Mouse (Mus musculus) stomach, embryonic 14.5 days (tissue): ENCODE results near the gene Slc25a38. TPM values are rescaled to one million over a fixed set of nuclear protein-coding genes. Genes with fewer than 3 reads are reported as not detected.

Source experiments
- ATAC-seq: fragments of 200-750 bp; cut with Nextera tagmentation; 2 replicates; pipeline ENCODE4 v1.8.0; 2017; ENCODE audit warnings: low read depth, moderate TSS enrichment; ENCODE audit not compliant: insufficient number of reproducible peaks, insufficient read depth, low FRiP score
- H3K27ac ChIP-seq: fragments of 300-500 bp; sonication (generic); 2 replicates; pipeline ENCODE4 v1.5.1; 2014; ENCODE audit warnings: mild to moderate bottlenecking, low read length, moderate library complexity, mixed read lengths
- H3K27me3 ChIP-seq: fragments of 300-500 bp; sonication (generic); 2 replicates; pipeline ENCODE4 v1.6.1; 2014; ENCODE audit warnings: low read length, control low read depth, mixed read lengths; ENCODE audit not compliant: control insufficient read depth, insufficient read depth
- H3K36me3 ChIP-seq: fragments of 300-500 bp; sonication (generic); 2 replicates; pipeline ENCODE4 v1.6.1; 2014; ENCODE audit warnings: mild to moderate bottlenecking, control low read depth, low read length, moderate library complexity, mixed read lengths; ENCODE audit not compliant: control insufficient read depth, insufficient read depth
- H3K4me1 ChIP-seq: fragments of 300-500 bp; sonication (generic); 2 replicates; pipeline ENCODE4 v1.6.1; 2014; ENCODE audit warnings: low read length, control low read depth, mixed read lengths; ENCODE audit not compliant: control insufficient read depth, insufficient read depth
- H3K4me2 ChIP-seq: fragments of 300-500 bp; sonication (generic); replicated peaks from 2 replicates; pipeline ENCODE4 v1.6.1; 2014; ENCODE audit warnings: low read depth, low read length, control low read depth
- H3K4me3 ChIP-seq: fragments of 300-500 bp; sonication (generic); 2 replicates; pipeline ENCODE4 v1.5.1; 2014; ENCODE audit warnings: low read depth, low read length, control low read depth
- H3K9ac ChIP-seq: fragments of 300-500 bp; sonication (generic); replicated peaks from 2 replicates; pipeline ENCODE4 v1.6.1; 2014; ENCODE audit warnings: low read depth, mild to moderate bottlenecking, control low read depth, low read length, moderate library complexity, mixed read lengths
- H3K9me3 ChIP-seq: fragments of 300-500 bp; sonication (generic); 2 replicates; pipeline ENCODE4 v1.6.1; 2016; ENCODE audit warnings: low read depth, low read length, control low read depth; ENCODE audit not compliant: control insufficient read depth
- WGBS: fragments of 180-500 bp; shearing (Covaris S2); extraction: QIAGEN DNeasy Blood & Tissue Kit; methylation state at CpG from one replicate; pipeline ENCODE4 v1.1.7; 2014; 5-methylcytosine and 5-hydroxymethylcytosine counted together
- polyA plus RNA-seq: library from polyadenylated mRNA; unstranded; fragments of >200 nt; fragmentation: Nextera tagmentation; extraction: Ambion mirVana; gene quantifications from 2 replicates; pipeline ENCODE4 v1.2.1, GENCODE M21; 2014

Gene Slc25a38
- polyA plus RNA-seq, 1 experiment from 2014 or later = 25.9 TPM

DNA sequence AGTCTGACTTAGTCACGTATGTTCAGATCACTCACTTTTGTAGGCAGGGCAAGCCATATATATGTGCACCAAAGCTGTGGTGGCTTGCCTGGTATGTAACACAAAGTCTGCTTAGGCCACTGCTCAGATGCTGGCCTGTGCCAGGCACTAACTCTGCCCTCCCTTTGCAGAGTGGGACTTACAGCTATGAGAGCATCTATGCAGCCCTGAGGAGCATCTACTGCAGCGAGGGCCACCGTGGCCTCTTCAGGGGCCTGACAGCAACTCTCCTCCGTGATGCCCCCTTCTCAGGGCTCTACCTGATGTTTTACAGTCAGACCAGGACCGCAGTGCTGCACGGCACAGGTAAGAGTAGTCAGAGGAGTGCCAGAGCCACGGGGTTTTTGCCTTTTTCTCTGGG is 10.3 kb downstream of the Slc25a38 start:
- no peak overlapping the region for H3K9ac ChIP-seq
- H3K4me3 ChIP-seq = no peak overlapping the region
- H3K4me2 ChIP-seq = no peak overlapping the region
- no peak for ATAC-seq
- 0 out of 2 replicates have a peak, but pooled peaks cover 2% of the 10 kb centered on the region for H3K4me1 ChIP-seq
- WGBS = 94% methylated on average over 7 of the region's 7 CpGs
- H3K9me3 ChIP-seq = no peaks in the 10 kb centered on the region
- no peak overlapping the region for H3K27ac ChIP-seq
- peaks cover 39% of the 10 kb centered on the region for H3K36me3 ChIP-seq
- H3K27me3 ChIP-seq = no peaks in the 10 kb centered on the region

DNA sequence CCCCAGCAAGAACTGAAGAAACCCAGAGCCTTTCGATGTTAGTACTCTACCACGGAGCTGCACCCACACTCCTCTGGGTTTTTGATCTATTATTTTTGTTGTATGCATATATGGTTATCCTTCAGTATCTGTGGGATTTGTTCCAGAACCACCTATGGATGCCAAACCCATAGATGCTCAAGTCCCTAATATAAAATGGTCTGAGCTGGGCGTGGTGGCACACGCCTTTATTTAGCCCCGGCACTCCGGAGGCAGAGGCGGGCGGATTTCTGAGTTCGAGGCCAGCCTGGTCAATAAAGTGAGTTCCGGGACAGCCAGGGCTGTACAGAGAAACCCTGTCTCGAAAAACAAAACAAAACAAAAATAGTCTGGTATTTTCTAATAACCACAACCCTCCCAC is 16.7 kb downstream of the Slc25a38 start:
- 56% methylated on average over 11 of the region's 11 CpGs for WGBS
- peaks cover 50% of the 10 kb centered on the region for H3K36me3 ChIP-seq
- ATAC-seq = peak; percentile 4; the same call in 1 of the 2 replicates

DNA sequence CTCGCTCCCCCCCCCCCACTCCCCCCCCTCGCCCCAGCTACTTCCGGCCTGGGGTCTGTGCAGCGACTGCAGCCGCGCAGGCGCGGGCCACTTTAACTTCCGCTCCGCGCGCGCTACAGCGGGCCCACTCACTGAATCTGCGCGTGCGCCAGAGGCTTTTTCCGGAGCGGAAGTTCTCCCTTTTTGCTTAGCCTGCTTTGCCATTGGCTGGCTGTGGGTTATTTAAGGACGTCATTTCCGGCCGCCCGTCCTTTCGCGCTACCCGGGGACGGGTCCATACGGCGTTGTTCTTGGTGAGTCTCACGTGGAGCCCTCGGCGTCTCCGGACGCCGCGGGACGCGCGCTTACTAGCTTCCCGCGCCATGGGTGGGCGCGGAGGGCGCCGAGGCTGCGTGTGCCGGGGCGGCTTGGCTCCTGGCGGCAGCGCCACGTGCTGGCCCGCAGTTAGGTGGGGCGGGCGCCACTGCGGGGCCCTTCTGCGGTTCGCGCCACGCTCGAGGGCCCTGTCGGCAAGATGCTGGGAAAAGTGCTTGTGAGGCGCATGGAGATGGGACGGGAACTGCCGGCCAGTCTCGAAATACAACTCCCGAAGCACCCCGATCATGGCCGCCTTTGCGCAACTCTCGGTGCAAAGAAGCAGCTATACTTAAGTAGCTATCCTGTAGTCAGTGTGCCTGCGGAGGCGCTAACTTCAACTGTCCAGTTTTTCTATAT is 17.5 kb downstream of the Slc25a38 start, which contains the start of gene Rpsa:
Rpsa (plus strand) TSS at position 152 of the 714 bp plus-strand sequence.
- under 1% methylated on average over 69 of the region's 72 CpGs for WGBS

More for the DNA sequence above, 16.7 kb downstream of the Slc25a38 start:
- peak overlapping the region; percentile 34 for H3K4me3 ChIP-seq
- H3K4me2 ChIP-seq = peak overlapping the region; percentile 45
- H3K4me1 ChIP-seq = peaks cover 11% of the 10 kb centered on the region
- peak overlapping the region; percentile 89 for H3K27ac ChIP-seq
- no peaks in the 10 kb centered on the region for H3K9me3 ChIP-seq
- peak overlapping the region; percentile 45 for H3K9ac ChIP-seq
- no peaks in the 10 kb centered on the region for H3K27me3 ChIP-seq

DNA sequence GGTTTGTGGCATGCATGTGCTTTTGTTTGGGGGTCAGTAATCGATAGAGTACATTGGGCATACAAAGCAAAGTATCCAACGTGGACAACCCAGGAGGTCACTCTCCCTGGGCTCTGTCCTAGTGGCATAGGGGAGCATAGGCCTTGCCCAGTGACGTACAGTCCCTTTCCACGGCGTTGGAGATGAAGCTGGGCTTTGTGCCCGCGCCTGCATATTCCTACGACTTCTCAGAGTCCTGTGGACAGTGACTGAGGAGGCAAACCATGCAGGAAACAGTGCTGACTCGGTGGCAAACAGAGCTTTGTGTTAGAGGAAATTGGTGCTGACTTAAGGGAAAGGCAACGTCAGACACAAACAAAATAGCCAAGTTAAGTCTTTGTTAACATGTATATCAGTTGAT is 19.1 kb downstream of the Slc25a38 start:
- H3K4me3 ChIP-seq = peak overlapping the region; percentile 100
- peaks cover 11% of the 10 kb centered on the region for H3K4me1 ChIP-seq
- H3K9ac ChIP-seq = peak overlapping the region; percentile 100
- 0 out of 2 replicates have a peak overlapping the region, but pooled peaks have one; percentile 94 for H3K27ac ChIP-seq
- H3K4me2 ChIP-seq = peak overlapping the region; percentile 83
- no peaks in the 10 kb centered on the region for H3K9me3 ChIP-seq
- peaks cover 42% of the 10 kb centered on the region for H3K36me3 ChIP-seq
- WGBS = 66% methylated on average over 10 of the region's 10 CpGs
- no peaks in the 10 kb centered on the region for H3K27me3 ChIP-seq
- ATAC-seq = no peak

More for the DNA sequence above, 17.5 kb downstream of the Slc25a38 start, which contains the start of gene Rpsa:
- Histone ChIP-seq H3K4me1 (peaks cover 11% of the 10 kb centered on the region), H3K9me3 (no peaks in the 10 kb centered on the region), H3K27ac (peak within 1 kb of the TSS; percentile 94), H3K9ac (peak within 1 kb of the TSS; percentile 100), H3K27me3 (no peaks in the 10 kb centered on the region), H3K4me2 (peak within 1 kb of the TSS; percentile 83), H3K36me3 (peaks cover 54% of the 10 kb centered on the region), H3K4me3 (peak within 1 kb of the TSS; percentile 100)
- ATAC-seq = peak; percentile 97

DNA sequence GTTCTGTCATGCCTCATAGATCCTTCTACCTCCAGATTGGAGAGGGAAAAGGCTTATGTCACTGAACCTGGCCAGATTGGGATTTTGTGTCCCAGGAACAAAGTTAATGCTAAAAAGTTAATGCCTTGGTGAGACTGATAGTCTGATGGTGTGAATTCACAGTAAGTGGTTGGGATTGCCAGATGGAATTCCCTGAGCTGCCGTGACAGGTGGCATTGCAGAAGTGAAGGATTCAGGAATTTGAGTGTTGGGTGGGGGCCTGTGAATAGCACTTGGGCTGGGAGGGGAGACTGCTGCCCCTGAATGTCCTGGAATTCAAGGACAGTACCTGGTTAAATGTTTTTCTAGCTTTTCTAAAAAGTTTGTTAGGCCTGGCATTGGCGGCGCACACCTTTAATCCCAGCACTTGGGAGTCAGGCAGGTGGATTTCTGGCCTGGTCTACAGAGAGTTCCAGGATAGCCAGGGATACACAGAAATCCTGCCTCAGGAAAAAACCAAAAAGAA is 21.7 kb downstream of the Slc25a38 start:
- Histone ChIP-seq H3K4me1 (peaks cover 11% of the 10 kb centered on the region), H3K9ac (no peak overlapping the region), H3K4me3 (no peak overlapping the region), H3K4me2 (no peak overlapping the region), H3K9me3 (no peaks in the 10 kb centered on the region), H3K27ac (no peak overlapping the region), H3K27me3 (no peaks in the 10 kb centered on the region), H3K36me3 (peaks cover 41% of the 10 kb centered on the region)
- WGBS = 86% methylated on average over 3 of the region's 3 CpGs
- ATAC-seq = no peak

DNA sequence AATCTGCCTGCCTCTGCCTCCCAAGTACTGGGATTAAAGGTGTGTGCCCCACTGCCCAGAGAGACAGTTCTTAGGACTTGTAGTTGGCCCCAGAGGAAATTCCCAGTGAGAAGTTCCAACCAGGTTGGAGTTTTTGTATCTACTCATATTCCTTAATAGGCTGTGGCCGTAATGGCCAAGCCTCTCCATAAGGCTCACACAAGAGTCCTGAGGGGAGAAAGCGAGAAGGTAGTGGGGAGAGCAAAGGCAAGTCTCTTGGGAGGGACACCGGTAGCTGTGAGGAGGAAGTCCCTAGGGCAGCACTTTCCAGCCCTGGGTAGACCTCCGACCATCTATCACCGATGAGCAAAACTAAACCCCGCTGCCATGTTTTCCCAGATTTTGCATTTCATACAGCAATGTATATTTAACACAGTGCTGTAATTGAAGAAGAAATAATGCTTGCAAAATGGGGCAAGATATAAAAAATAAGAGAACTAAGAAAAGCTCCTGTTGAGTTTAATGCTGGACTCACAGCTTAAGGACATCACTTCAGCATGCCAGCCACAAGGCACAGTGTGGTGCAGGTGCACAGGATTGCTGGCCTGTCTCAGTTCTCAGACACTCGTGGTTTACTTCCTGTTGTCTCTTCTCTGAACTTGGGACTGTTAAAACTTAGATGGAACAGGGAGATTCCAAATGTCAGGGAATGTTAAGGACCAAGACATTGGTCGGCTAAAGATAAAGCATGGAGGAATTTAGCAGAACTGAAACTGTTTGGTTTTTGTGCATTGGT is 23.0 kb downstream of the Slc25a38 start:
- no peaks in the 10 kb centered on the region for H3K27me3 ChIP-seq
- H3K4me3 ChIP-seq = no peak overlapping the region
- no peak overlapping the region for H3K9ac ChIP-seq
- no peak for ATAC-seq
- H3K36me3 ChIP-seq = peaks cover 41% of the 10 kb centered on the region
- no peak overlapping the region for H3K4me2 ChIP-seq
- no peaks in the 10 kb centered on the region for H3K9me3 ChIP-seq
- 41% methylated on average over 8 of the region's 8 CpGs for WGBS
- peaks cover 11% of the 10 kb centered on the region for H3K4me1 ChIP-seq
- H3K27ac ChIP-seq = no peak overlapping the region; the same call in 1 of the 2 replicates

DNA sequence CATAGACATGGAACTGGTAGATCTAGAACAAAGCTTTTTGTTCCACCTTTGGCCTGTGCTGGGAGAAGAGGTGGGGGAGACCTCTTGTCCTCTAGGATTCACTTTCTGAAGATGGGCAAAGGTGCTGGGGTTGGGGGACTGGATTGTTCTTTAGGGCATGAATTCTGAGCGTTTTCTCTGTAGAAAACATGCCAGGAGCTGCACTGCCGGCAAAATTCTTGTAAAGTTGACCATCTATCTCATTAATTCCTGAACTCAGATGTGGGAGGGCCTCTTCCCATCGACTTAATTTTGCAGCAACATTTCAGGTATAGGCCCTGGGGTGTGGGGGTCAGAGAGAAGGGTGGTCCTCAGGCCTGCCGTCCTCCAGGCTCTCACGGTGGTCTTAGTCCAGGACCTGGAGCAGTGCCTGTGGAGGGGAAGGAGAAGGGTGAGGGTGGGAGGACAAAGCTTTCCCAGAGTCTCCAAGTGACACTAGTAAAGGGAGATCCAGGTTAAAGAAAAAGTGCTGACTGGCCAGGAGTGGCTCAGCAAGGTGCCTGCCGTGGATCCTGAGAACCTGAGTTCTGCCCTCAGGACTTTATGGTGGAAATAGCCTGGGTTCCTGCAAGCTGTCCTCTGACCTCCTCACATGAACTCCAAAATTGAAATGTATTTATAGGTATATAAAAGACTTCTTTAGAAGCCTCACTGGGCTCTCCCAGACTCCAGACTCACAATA is 23.7 kb downstream of the Slc25a38 start:
- Histone ChIP-seq H3K4me2 (no peak overlapping the region), H3K27ac (no peak overlapping the region), H3K4me3 (no peak overlapping the region), H3K9ac (no peak overlapping the region), H3K27me3 (no peaks in the 10 kb centered on the region), H3K4me1 (peaks cover 6% of the 10 kb centered on the region), H3K36me3 (peaks cover 36% of the 10 kb centered on the region), H3K9me3 (no peaks in the 10 kb centered on the region)
- no peak for ATAC-seq
- 41% methylated on average over 6 of the region's 6 CpGs for WGBS
